Mouse (Mus musculus) intestine, postnatal 0 days (tissue): Measurements from ENCODE around the gene Zfp524. TPM values are rescaled to one million over a fixed set of nuclear protein-coding genes. Genes with fewer than 3 reads are reported as not detected.

Experiments used
- ATAC-seq: fragments of 200-750 bp; cut with Nextera tagmentation; 2 replicates; pipeline ENCODE4 v1.8.0; 2017; ENCODE audit warnings: mild to moderate bottlenecking, moderate TSS enrichment, moderate library complexity
- H3K27ac ChIP-seq: fragments of 300-500 bp; sonication (generic); 2 replicates; pipeline ENCODE4 v1.5.1; 2014; ENCODE audit warnings: mild to moderate bottlenecking, low read depth, low read length, moderate library complexity
- H3K27me3 ChIP-seq: fragments of 300-500 bp; sonication (generic); replicated peaks from 2 replicates; pipeline ENCODE4 v1.6.1; 2014; ENCODE audit warnings: low read length, mixed read lengths; ENCODE audit not compliant: control insufficient read depth, insufficient read depth
- H3K36me3 ChIP-seq: fragments of 300-500 bp; sonication (generic); 2 replicates; pipeline ENCODE4 v1.6.1; 2014; ENCODE audit warnings: mild to moderate bottlenecking, moderate library complexity; ENCODE audit not compliant: control insufficient read depth, insufficient read depth
- H3K4me1 ChIP-seq: fragments of 300-500 bp; sonication (generic); replicated peaks from 2 replicates; pipeline ENCODE4 v1.6.1; 2014; ENCODE audit warnings: antibody characterized with exemption, low read length, mixed read lengths; ENCODE audit not compliant: control insufficient read depth, insufficient read depth
- H3K4me2 ChIP-seq: fragments of 300-500 bp; sonication (generic); replicated peaks from 2 replicates; pipeline ENCODE4 v1.6.1; 2014; ENCODE audit warnings: low read depth, mild to moderate bottlenecking, moderate library complexity
- H3K4me3 ChIP-seq: fragments of 300-500 bp; sonication (generic); 2 replicates; pipeline ENCODE4 v1.5.1; 2014; ENCODE audit warnings: low read depth, low read length
- H3K9ac ChIP-seq: fragments of 300-500 bp; sonication (generic); 2 replicates; pipeline ENCODE4 v1.6.1; 2014; ENCODE audit warnings: mild to moderate bottlenecking, low read depth, low read length
- H3K9me3 ChIP-seq: fragments of 300-500 bp; sonication (generic); 2 replicates; pipeline ENCODE4 v1.6.1; 2016; ENCODE audit warnings: mixed run types; ENCODE audit not compliant: control insufficient read depth
- CTCF ChIP-seq: sonication (generic); IDR thresholded peaks from 2 replicates; pipeline ENCODE4 v1.5.1; 2016; ENCODE audit warnings: low read depth, mild to moderate bottlenecking, control low read depth, antibody characterized with exemption, moderate library complexity
- WGBS: fragments of 180-500 bp; shearing (Covaris S2); extraction: QIAGEN DNeasy Blood & Tissue Kit; methylation state at CpG from one replicate; pipeline ENCODE4 v1.1.7; 2014; 5-methylcytosine and 5-hydroxymethylcytosine counted together
- polyA plus RNA-seq: library from polyadenylated mRNA; unstranded; fragments of >200 nt; fragmentation: Nextera tagmentation; extraction: Ambion mirVana; gene quantifications from 2 replicates; pipeline ENCODE4 v1.2.1, GENCODE M21; 2015

Zfp524 gene
- polyA plus RNA-seq, 1 experiment from 2014 or later: 21.9 TPM

DNA sequence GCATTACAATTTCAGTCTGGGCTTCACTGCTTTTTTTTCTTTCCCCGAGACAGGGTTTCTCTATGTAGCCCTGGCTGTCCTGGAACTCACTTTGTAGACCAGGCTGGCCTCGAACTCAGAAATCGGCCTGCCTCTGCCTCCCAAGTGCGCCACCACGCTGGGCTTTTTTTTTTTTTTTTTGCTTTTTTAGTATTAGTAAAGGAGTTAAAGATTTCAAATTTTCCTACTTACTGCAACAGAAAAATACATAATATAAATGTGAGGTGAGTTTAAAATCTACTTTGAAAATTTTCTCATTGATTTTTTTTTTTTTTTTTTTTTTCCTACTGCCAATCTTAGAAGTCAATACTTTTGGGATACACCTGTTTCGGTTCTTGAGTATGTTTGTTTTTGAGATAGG lies 50.7 kb downstream of the Zfp524 start:
- Histone ChIP-seq H3K4me1 (peaks cover 8% of the 10 kb centered on the region; the same call in 1 of the 2 replicates), H3K27ac (no peak overlapping the region), H3K9ac (no peak overlapping the region), H3K4me3 (no peak overlapping the region), H3K36me3 (peaks cover 37% of the 10 kb centered on the region), H3K27me3 (no peaks in the 10 kb centered on the region), H3K9me3 (no peaks in the 10 kb centered on the region), H3K4me2 (0 out of 2 replicates have a peak overlapping the region, but pooled peaks have one; percentile 99)
- no peak for ATAC-seq
- no peak for TF ChIP-seq CTCF
- 90% methylated on average over 6 of the region's 6 CpGs for WGBS

Other genes with a start within 250 kb of the Zfp524 start
- not detected in 2 replicates for gene Fam71e2, start 243.1 kb upstream of the Zfp524 start, polyA plus RNA-seq
- 0.12 and 0.30 TPM in 2 replicates for gene Il11, start 231.6 kb upstream of the Zfp524 start, polyA plus RNA-seq
- 0.59 TPM in 1 of 2 replicates, not detected in the other for gene Tmem190, start 231.5 kb upstream of the Zfp524 start, polyA plus RNA-seq
- gene Tmem238, start 224.8 kb upstream of the Zfp524 start, polyA plus RNA-seq: 74.3 and 75.5 TPM in 2 replicates
- gene Rpl28, start 221.5 kb upstream of the Zfp524 start, polyA plus RNA-seq: 419 and 467 TPM in 2 replicates
- 116 and 126 TPM in 2 replicates for gene Ube2s, start 201.8 kb upstream of the Zfp524 start, polyA plus RNA-seq
- gene Shisa7, start 169.7 kb upstream of the Zfp524 start, polyA plus RNA-seq: 0.07 and 0.09 TPM in 2 replicates
- 12.5 and 15.5 TPM in 2 replicates for gene Isoc2b, start 144.2 kb upstream of the Zfp524 start, polyA plus RNA-seq
- 1.3 and 1.6 TPM in 2 replicates for gene Isoc2a, start 137.3 kb upstream of the Zfp524 start, polyA plus RNA-seq
- gene Gm36210, start 107.9 kb upstream of the Zfp524 start, polyA plus RNA-seq: not detected in 2 replicates
- gene Zfp628, start 99.2 kb upstream of the Zfp524 start, polyA plus RNA-seq: 2.9 TPM in 2 replicates
- gene Nat14, start 92.4 kb upstream of the Zfp524 start, polyA plus RNA-seq: 1.5 and 1.9 TPM in 2 replicates
- gene Ssc5d, start 88.6 kb upstream of the Zfp524 start, polyA plus RNA-seq: 2.3 and 2.6 TPM in 2 replicates
- gene Sbk2, start 50.0 kb upstream of the Zfp524 start, polyA plus RNA-seq: 0.47 and 0.76 TPM in 2 replicates
- gene Sbk3, start 43.2 kb upstream of the Zfp524 start, polyA plus RNA-seq: not detected in 2 replicates
- gene Zfp579, start 18.3 kb upstream of the Zfp524 start, polyA plus RNA-seq: 10.5 and 12.9 TPM in 2 replicates
- gene Fiz1, start 282 bp downstream of the Zfp524 start, polyA plus RNA-seq: 15.5 and 16.1 TPM in 2 replicates
- 4.4 and 4.7 TPM in 2 replicates for gene Gm44973, start 1.1 kb downstream of the Zfp524 start, polyA plus RNA-seq
- gene Zfp865, start 6.0 kb downstream of the Zfp524 start, polyA plus RNA-seq: 2.3 and 2.6 TPM in 2 replicates
- 8.3 and 8.8 TPM in 2 replicates for gene Ccdc106, start 6.1 kb downstream of the Zfp524 start, polyA plus RNA-seq
- gene 4632433K11Rik, start 19.7 kb downstream of the Zfp524 start, polyA plus RNA-seq: not detected in 2 replicates
- 6.4 and 6.5 TPM in 2 replicates for gene Zfp784, start 24.0 kb downstream of the Zfp524 start, polyA plus RNA-seq
- gene Zfp580, start 37.1 kb downstream of the Zfp524 start, polyA plus RNA-seq: 15.8 and 16.9 TPM in 2 replicates
- gene U2af2, start 47.7 kb downstream of the Zfp524 start, polyA plus RNA-seq: 48.3 and 51.4 TPM in 2 replicates
- gene Epn1, start 65.8 kb downstream of the Zfp524 start, polyA plus RNA-seq: 98.0 and 106 TPM in 2 replicates
- gene Rfpl4, start 102.5 kb downstream of the Zfp524 start, polyA plus RNA-seq: not detected in 2 replicates
- 1.6 and 2.3 TPM in 2 replicates for gene Rasl2-9, start 111.5 kb downstream of the Zfp524 start, polyA plus RNA-seq
- not detected in 2 replicates for gene Vmn1r55, start 135.3 kb downstream of the Zfp524 start, polyA plus RNA-seq
- gene Vmn1r56, start 182.3 kb downstream of the Zfp524 start, polyA plus RNA-seq: not detected in 2 replicates
- gene Vmn1r57, start 204.1 kb downstream of the Zfp524 start, polyA plus RNA-seq: not detected in 2 replicates